Mouse (Mus musculus) neutrophil, adult 83 days (primary cell): ENCODE measurements around the gene Vmn1r7. TPM values are rescaled to one million over a fixed set of nuclear protein-coding genes. Genes with fewer than 3 reads are reported as not detected.

Source experiments
- total RNA-seq, 2 experiments: library from RNA; stranded (reverse); gene quantifications; one replicate each; pipeline ENCODE4 v1.2.4; 2023

Vmn1r7 gene
- total RNA-seq: not detected

DNA sequence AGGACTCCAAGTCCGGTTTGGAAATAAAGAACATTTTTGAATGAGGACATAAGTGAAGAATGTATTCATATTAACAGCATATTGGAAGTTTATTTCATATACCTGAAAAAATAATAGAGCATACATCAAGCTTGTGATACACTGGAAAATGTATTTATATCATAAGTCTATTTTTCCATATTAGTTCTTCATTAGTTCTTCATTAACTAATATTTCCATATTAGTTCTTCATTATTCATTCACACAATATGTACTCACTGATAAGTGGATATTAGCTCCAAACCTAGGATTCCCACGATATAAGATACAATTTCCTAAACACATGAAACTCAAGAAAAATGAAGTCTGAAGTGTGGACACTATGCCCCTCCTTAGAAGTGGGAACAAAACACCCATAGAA lies at the start of gene Vmn1r7:
Gene Vmn1r7 (minus strand): TSS at position 101 of the 400 bp plus-strand sequence.

GRCm38 (mm10) chr6:57066487-57066886 lies 41.4 kb upstream of the Vmn1r7 start, which contains the start of gene Vmn1r9:
Gene Vmn1r9 (plus strand): TSS chr6:57066787.

DNA sequence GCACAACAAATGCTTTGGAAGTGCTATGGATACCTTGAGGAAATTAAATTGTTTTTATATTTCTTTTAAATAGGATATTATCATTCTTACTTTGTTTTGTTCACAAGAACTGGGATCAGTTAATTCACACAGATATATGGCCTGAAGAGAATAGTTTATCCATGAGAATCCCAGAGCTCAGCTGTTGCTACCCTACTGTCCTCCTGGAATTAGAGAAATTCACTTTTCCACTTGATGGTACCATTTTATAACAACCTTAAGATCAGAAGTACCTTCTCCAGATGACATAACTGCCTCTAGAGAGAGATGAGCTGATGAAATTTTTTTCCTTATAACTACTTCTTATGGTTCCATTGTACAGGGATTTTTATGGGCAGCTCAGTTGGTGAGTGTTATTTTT lies 6.9 kb upstream of the Vmn1r7 start, which contains the start of gene Vmn1r8:
Gene Vmn1r8 (plus strand): TSS at position 301 of the 400 bp plus-strand sequence.

GRCm38 (mm10) chr6:56996943-56997342 lies 28.2 kb downstream of the Vmn1r7 start, which contains the start of gene Vmn1r6:
Gene Vmn1r6 (plus strand): TSS chr6:56997243.

Other genes with a start within 250 kb of the Vmn1r7 start
- gene Kbtbd2, start 227.5 kb downstream of the Vmn1r7 start, total RNA-seq: 10 to 100 TPM; 27.7 to 29.4 TPM
- gene Fkbp9, start 193.3 kb downstream of the Vmn1r7 start, total RNA-seq: 1 to 10 TPM; 2.2 to 2.5 TPM
- 10 to 100 TPM; 36.2 to 42.2 TPM for gene Nt5c3, start 101.4 kb downstream of the Vmn1r7 start, total RNA-seq
- under 1 TPM in 1 of 2 experiments, not detected in 1; 0.15 TPM for gene Vmn1r4, start 101.3 kb downstream of the Vmn1r7 start, total RNA-seq
- gene Vmn1r5, start 55.1 kb downstream of the Vmn1r7 start, total RNA-seq: not detected
- gene Vmn1r6, start 28.1 kb downstream of the Vmn1r7 start, total RNA-seq: not detected
- gene Vmn1r8, start 7.0 kb upstream of the Vmn1r7 start, total RNA-seq: not detected
- gene Vmn1r9, start 41.5 kb upstream of the Vmn1r7 start, total RNA-seq: not detected
- not detected for gene Vmn1r10, start 84.1 kb upstream of the Vmn1r7 start, total RNA-seq
- not detected for gene Vmn1r11, start 108.1 kb upstream of the Vmn1r7 start, total RNA-seq
- gene Vmn1r12, start 131.6 kb upstream of the Vmn1r7 start, total RNA-seq: under 1 TPM; 0.09 TPM
- gene Vmn1r13, start 178.0 kb upstream of the Vmn1r7 start, total RNA-seq: not detected
- gene Vmn1r14, start 206.4 kb upstream of the Vmn1r7 start, total RNA-seq: not detected
- gene Vmn1r15, start 232.6 kb upstream of the Vmn1r7 start, total RNA-seq: not detected